Mouse (Mus musculus): Measurements from ENCODE around the gene Dync1li1. TPM values are rescaled to one million over a fixed set of nuclear protein-coding genes. Genes with fewer than 3 reads are reported as not detected.

The Dync1li1 gene
- polyA plus RNA-seq, 1 experiment from 2014 or later: 49.9 TPM

- peak overlapping the region; percentile 65; the same call in 1 of the 2 replicates for H3K27ac ChIP-seq (ENCODE audit: low read depth)
- ATAC-seq (ENCODE audit: insufficient read depth) (0 out of 2 replicates have a peak, but pooled peaks have one; percentile 30), DNase-seq (peak; percentile 44)
- no peaks in the 10 kb centered on the region for H3K9me3 ChIP-seq (ENCODE audit: low read depth, low read length)
- no peak overlapping the region for H3K4me3 ChIP-seq (ENCODE audit: low read depth, low read length)
- H3K4me2 ChIP-seq: no peak overlapping the region
- H3K36me3 ChIP-seq (ENCODE audit: insufficient read depth): peaks cover 32% of the 10 kb centered on the region
- no peaks in the 10 kb centered on the region for H3K27me3 ChIP-seq (ENCODE audit: insufficient read depth, low read length)
- H3K4me1 ChIP-seq (ENCODE audit: insufficient read depth): no peaks in the 10 kb centered on the region
- TF ChIP-seq CTCF (IDR thresholded peaks at IDR 0.05; ENCODE audit: low read depth): no peak
- H3K9ac ChIP-seq: no peak overlapping the region
- 59% methylated on average over 2 of the region's 2 CpGs for WGBS
Observed at GRCm38 (mm10) chr9:114742731-114743130, 54.1 kb downstream of the Dync1li1 start.

GRCm38 (mm10) chr9:114745163-114745562, 56.6 kb downstream of the Dync1li1 start:
- no peak for TF ChIP-seq CTCF (IDR thresholded peaks at IDR 0.05; ENCODE audit: low read depth)
- Histone ChIP-seq H3K4me1 (ENCODE audit: insufficient read depth) (no peaks in the 10 kb centered on the region), H3K27ac (ENCODE audit: low read depth) (no peak overlapping the region), H3K36me3 (ENCODE audit: insufficient read depth) (peaks cover 39% of the 10 kb centered on the region), H3K27me3 (ENCODE audit: insufficient read depth, low read length) (no peaks in the 10 kb centered on the region), H3K9ac (no peak overlapping the region), H3K4me2 (no peak overlapping the region), H3K9me3 (ENCODE audit: low read depth, low read length) (no peaks in the 10 kb centered on the region), H3K4me3 (ENCODE audit: low read depth, low read length) (no peak overlapping the region)
- DNase-seq (no peak), ATAC-seq (ENCODE audit: insufficient read depth) (no peak)
- WGBS: 56% methylated on average over 4 of the region's 4 CpGs

- WGBS: 72% methylated on average over 4 of the region's 4 CpGs
- H3K4me1 ChIP-seq (ENCODE audit: insufficient read depth): no peaks in the 10 kb centered on the region
- no peak for TF ChIP-seq CTCF (IDR thresholded peaks at IDR 0.05; ENCODE audit: low read depth)
- no peak for ATAC-seq (ENCODE audit: insufficient read depth)
- no peak overlapping the region for H3K4me2 ChIP-seq
- no peak for DNase-seq
- H3K9me3 ChIP-seq (ENCODE audit: low read depth, low read length): no peaks in the 10 kb centered on the region
- H3K27ac ChIP-seq (ENCODE audit: low read depth): no peak overlapping the region
- no peak overlapping the region for H3K4me3 ChIP-seq (ENCODE audit: low read depth, low read length)
- H3K27me3 ChIP-seq (ENCODE audit: insufficient read depth, low read length): no peaks in the 10 kb centered on the region
- H3K36me3 ChIP-seq (ENCODE audit: insufficient read depth): peaks cover 39% of the 10 kb centered on the region
- no peak overlapping the region for H3K9ac ChIP-seq
Observed at GRCm38 (mm10) chr9:114745654-114746053, 57.1 kb downstream of the Dync1li1 start.

- no peak for DNase-seq
- 84% methylated on average over 10 of the region's 10 CpGs for WGBS
- no peak overlapping the region for H3K9ac ChIP-seq
- no peak for TF ChIP-seq CTCF (IDR thresholded peaks at IDR 0.05; ENCODE audit: low read depth)
- ATAC-seq (ENCODE audit: insufficient read depth): no peak
- no peak overlapping the region for H3K4me3 ChIP-seq (ENCODE audit: low read depth, low read length)
- H3K4me1 ChIP-seq (ENCODE audit: insufficient read depth): no peaks in the 10 kb centered on the region
- no peak overlapping the region for H3K27ac ChIP-seq (ENCODE audit: low read depth)
- H3K36me3 ChIP-seq (ENCODE audit: insufficient read depth): peaks cover 42% of the 10 kb centered on the region
- H3K4me2 ChIP-seq: no peak overlapping the region
- no peaks in the 10 kb centered on the region for H3K9me3 ChIP-seq (ENCODE audit: low read depth, low read length)
- no peaks in the 10 kb centered on the region for H3K27me3 ChIP-seq (ENCODE audit: insufficient read depth, low read length)
Observed at GRCm38 (mm10) chr9:114747012-114747411, 58.4 kb downstream of the Dync1li1 start.

GRCm38 (mm10) chr9:114747466-114747865, 58.9 kb downstream of the Dync1li1 start:
- TF ChIP-seq CTCF (IDR thresholded peaks at IDR 0.05; ENCODE audit: low read depth): no peak
- no peak overlapping the region for H3K4me2 ChIP-seq
- H3K9me3 ChIP-seq (ENCODE audit: low read depth, low read length): no peaks in the 10 kb centered on the region
- H3K36me3 ChIP-seq (ENCODE audit: insufficient read depth): peaks cover 42% of the 10 kb centered on the region
- ATAC-seq (ENCODE audit: insufficient read depth) (no peak), DNase-seq (no peak)
- WGBS: 76% methylated on average over 12 of the region's 12 CpGs
- H3K27me3 ChIP-seq (ENCODE audit: insufficient read depth, low read length): no peaks in the 10 kb centered on the region
- no peak overlapping the region for H3K27ac ChIP-seq (ENCODE audit: low read depth)
- H3K4me1 ChIP-seq (ENCODE audit: insufficient read depth): no peaks in the 10 kb centered on the region
- no peak overlapping the region for H3K4me3 ChIP-seq (ENCODE audit: low read depth, low read length)
- H3K9ac ChIP-seq: no peak overlapping the region

GRCm38 (mm10) chr9:114751582-114751981, 63.0 kb downstream of the Dync1li1 start:
- no peaks in the 10 kb centered on the region for H3K27me3 ChIP-seq (ENCODE audit: insufficient read depth, low read length)
- DNase-seq: no peak
- WGBS: 86% methylated on average over 3 of the region's 3 CpGs
- peak; percentile 36 for TF ChIP-seq CTCF (IDR thresholded peaks at IDR 0.05; ENCODE audit: low read depth)
- H3K4me2 ChIP-seq: no peak overlapping the region
- no peak for ATAC-seq (ENCODE audit: insufficient read depth)
- no peaks in the 10 kb centered on the region for H3K9me3 ChIP-seq (ENCODE audit: low read depth, low read length)
- peaks cover 39% of the 10 kb centered on the region for H3K36me3 ChIP-seq (ENCODE audit: insufficient read depth)
- H3K4me1 ChIP-seq (ENCODE audit: insufficient read depth): no peaks in the 10 kb centered on the region
- no peak overlapping the region for H3K9ac ChIP-seq
- no peak overlapping the region for H3K27ac ChIP-seq (ENCODE audit: low read depth)
- H3K4me3 ChIP-seq (ENCODE audit: low read depth, low read length): no peak overlapping the region

- H3K27me3 ChIP-seq (ENCODE audit: insufficient read depth, low read length): no peaks in the 10 kb centered on the region
Observed at GRCm38 (mm10) chr9:114752311-114752710, 63.7 kb downstream of the Dync1li1 start.

More at GRCm38 (mm10) chr9:114752311-114752710, 63.7 kb downstream of the Dync1li1 start:
- DNase-seq (no peak), ATAC-seq (ENCODE audit: insufficient read depth) (no peak)
- peak overlapping the region; percentile 76 for H3K4me2 ChIP-seq
- TF ChIP-seq CTCF (IDR thresholded peaks at IDR 0.05; ENCODE audit: low read depth): no peak
- peak overlapping the region; percentile 48; the same call in 1 of the 2 replicates for H3K4me3 ChIP-seq (ENCODE audit: low read depth, low read length)
- 62% methylated on average over 9 of the region's 9 CpGs for WGBS
- H3K27ac ChIP-seq (ENCODE audit: low read depth): no peak overlapping the region
- no peak overlapping the region for H3K9ac ChIP-seq
- H3K36me3 ChIP-seq (ENCODE audit: insufficient read depth): peaks cover 37% of the 10 kb centered on the region
- H3K4me1 ChIP-seq (ENCODE audit: insufficient read depth): no peaks in the 10 kb centered on the region
- no peaks in the 10 kb centered on the region for H3K9me3 ChIP-seq (ENCODE audit: low read depth, low read length)
